Mouse (Mus musculus): ENCODE measurements around the gene Cwc22. TPM values are rescaled to one million over a fixed set of nuclear protein-coding genes. Genes with fewer than 3 reads are reported as not detected.

The Cwc22 gene
- polyA plus RNA-seq, 1 experiment = 8.5 TPM

- Histone ChIP-seq H3K36me3 (ENCODE audit: control insufficient read depth, insufficient read depth) (no peaks in the 10 kb centered on the region), H3K79me3 (ENCODE audit: low read depth) (no peaks in the 10 kb centered on the region), H3ac (ENCODE audit: control insufficient read depth, insufficient read length, low read depth) (no peak overlapping the region), H3K4me3 (ENCODE audit: insufficient read depth, poor library complexity, severe bottlenecking) (no peak overlapping the region), H3K79me2 (ENCODE audit: control insufficient read depth, insufficient read depth) (no peaks in the 10 kb centered on the region), H3K27me3 (ENCODE audit: control insufficient read depth, insufficient read depth, insufficient read length) (no peaks in the 10 kb centered on the region)
- TF ChIP-seq MYOG (IDR thresholded peaks at IDR 0.05; ENCODE audit: control insufficient read depth, extremely low read depth, insufficient read length) (no peak), FOSL1 (IDR thresholded peaks at IDR 0.05; ENCODE audit: insufficient read depth, low read length, poor library complexity, severe bottlenecking) (no peak), MAX (IDR thresholded peaks at IDR 0.05) (no peak), USF1 (IDR thresholded peaks at IDR 0.05; ENCODE audit: low read depth) (no peak), CTCF (IDR thresholded peaks at IDR 0.05; ENCODE audit: control insufficient read depth, insufficient read depth, insufficient read length) (no peak)
Measured at GRCm38 (mm10) chr2:77974366-77974765, 28.2 kb upstream of the Cwc22 start.

- H3K79me3 ChIP-seq (ENCODE audit: low read depth) = no peaks in the 10 kb centered on the region
- H3K4me3 ChIP-seq (ENCODE audit: insufficient read depth, poor library complexity, severe bottlenecking) = no peak overlapping the region
- no peaks in the 10 kb centered on the region for H3K36me3 ChIP-seq (ENCODE audit: control insufficient read depth, insufficient read depth)
- H3K79me2 ChIP-seq (ENCODE audit: control insufficient read depth, insufficient read depth) = no peaks in the 10 kb centered on the region
- no peaks in the 10 kb centered on the region for H3K27me3 ChIP-seq (ENCODE audit: control insufficient read depth, insufficient read depth, insufficient read length)
- TF ChIP-seq USF1 (IDR thresholded peaks at IDR 0.05; ENCODE audit: low read depth) (no peak), FOSL1 (IDR thresholded peaks at IDR 0.05; ENCODE audit: insufficient read depth, low read length, poor library complexity, severe bottlenecking) (no peak), MYOG (IDR thresholded peaks at IDR 0.05; ENCODE audit: control insufficient read depth, extremely low read depth, insufficient read length) (no peak), CEBPB (IDR thresholded peaks at IDR 0.05; ENCODE audit: low read depth) (no peak), MYOD1 (IDR thresholded peaks at IDR 0.05; ENCODE audit: control insufficient read depth, insufficient read length, low read depth) (no peak), MAX (IDR thresholded peaks at IDR 0.05) (no peak), CTCF (IDR thresholded peaks at IDR 0.05; ENCODE audit: control insufficient read depth, insufficient read depth, insufficient read length) (no peak)
- H3ac ChIP-seq (ENCODE audit: control insufficient read depth, insufficient read length, low read depth) = no peak overlapping the region
Measured at GRCm38 (mm10) chr2:77973296-77973695, 27.1 kb upstream of the Cwc22 start.

DNA sequence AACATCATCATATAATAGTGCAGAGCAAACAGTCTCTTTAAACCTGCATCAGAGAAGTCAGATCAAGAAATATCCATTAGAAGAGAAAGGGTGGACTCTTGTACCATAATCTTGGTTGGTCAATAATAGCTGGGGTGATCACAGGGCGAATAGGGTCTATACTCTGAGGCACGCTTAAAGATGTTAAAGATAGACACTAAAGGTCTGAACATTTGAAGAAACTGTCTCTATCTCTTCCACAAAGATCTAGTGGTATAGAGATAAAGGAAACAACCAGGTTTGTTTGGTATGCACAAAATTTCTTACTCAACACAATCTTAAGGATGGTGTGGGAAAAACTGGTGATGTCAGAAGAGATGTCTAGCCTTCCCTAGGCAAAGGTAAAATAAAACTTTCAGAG is 26.4 kb upstream of the Cwc22 start:
- no peak overlapping the region for H3ac ChIP-seq (ENCODE audit: control insufficient read depth, insufficient read length, low read depth)
- no peaks in the 10 kb centered on the region for H3K27me3 ChIP-seq (ENCODE audit: control insufficient read depth, insufficient read depth, insufficient read length)
- H3K79me3 ChIP-seq (ENCODE audit: low read depth) = no peaks in the 10 kb centered on the region
- no peak for TF ChIP-seq CEBPB (IDR thresholded peaks at IDR 0.05; ENCODE audit: low read depth)
- no peak for TF ChIP-seq CTCF (IDR thresholded peaks at IDR 0.05; ENCODE audit: control insufficient read depth, insufficient read depth, insufficient read length)
- TF ChIP-seq MYOG (IDR thresholded peaks at IDR 0.05; ENCODE audit: control insufficient read depth, extremely low read depth, insufficient read length) = no peak
- no peak for TF ChIP-seq MYOD1 (IDR thresholded peaks at IDR 0.05; ENCODE audit: control insufficient read depth, insufficient read length, low read depth)
- TF ChIP-seq MAX (IDR thresholded peaks at IDR 0.05) = no peak
- TF ChIP-seq FOSL1 (IDR thresholded peaks at IDR 0.05; ENCODE audit: insufficient read depth, low read length, poor library complexity, severe bottlenecking) = no peak
- no peak for TF ChIP-seq USF1 (IDR thresholded peaks at IDR 0.05; ENCODE audit: low read depth)
- H3K4me3 ChIP-seq (ENCODE audit: insufficient read depth, poor library complexity, severe bottlenecking) = no peak overlapping the region
- H3K36me3 ChIP-seq (ENCODE audit: control insufficient read depth, insufficient read depth) = no peaks in the 10 kb centered on the region
- no peaks in the 10 kb centered on the region for H3K79me2 ChIP-seq (ENCODE audit: control insufficient read depth, insufficient read depth)

- Histone ChIP-seq H3K4me3 (ENCODE audit: insufficient read depth, poor library complexity, severe bottlenecking) (no peak overlapping the region), H3K36me3 (ENCODE audit: control insufficient read depth, insufficient read depth) (no peaks in the 10 kb centered on the region), H3K79me3 (ENCODE audit: low read depth) (no peaks in the 10 kb centered on the region), H3K27me3 (ENCODE audit: control insufficient read depth, insufficient read depth, insufficient read length) (no peaks in the 10 kb centered on the region), H3K79me2 (ENCODE audit: control insufficient read depth, insufficient read depth) (no peaks in the 10 kb centered on the region), H3ac (ENCODE audit: control insufficient read depth, insufficient read length, low read depth) (no peak overlapping the region)
- TF ChIP-seq CTCF (IDR thresholded peaks at IDR 0.05; ENCODE audit: control insufficient read depth, insufficient read depth, insufficient read length) = no peak
- TF ChIP-seq FOSL1 (IDR thresholded peaks at IDR 0.05; ENCODE audit: insufficient read depth, low read length, poor library complexity, severe bottlenecking) = no peak
- TF ChIP-seq MAX (IDR thresholded peaks at IDR 0.05) = no peak
- TF ChIP-seq CEBPB (IDR thresholded peaks at IDR 0.05; ENCODE audit: low read depth) = no peak
- TF ChIP-seq USF1 (IDR thresholded peaks at IDR 0.05; ENCODE audit: low read depth) = no peak
- TF ChIP-seq MYOG (IDR thresholded peaks at IDR 0.05; ENCODE audit: control insufficient read depth, extremely low read depth, insufficient read length) = no peak
- no peak for TF ChIP-seq MYOD1 (IDR thresholded peaks at IDR 0.05; ENCODE audit: control insufficient read depth, insufficient read length, low read depth)
Measured at GRCm38 (mm10) chr2:77971871-77972270, 25.7 kb upstream of the Cwc22 start.

GRCm38 (mm10) chr2:77971361-77971760 is 25.2 kb upstream of the Cwc22 start:
- TF ChIP-seq CEBPB (IDR thresholded peaks at IDR 0.05; ENCODE audit: low read depth) (no peak), FOSL1 (IDR thresholded peaks at IDR 0.05; ENCODE audit: insufficient read depth, low read length, poor library complexity, severe bottlenecking) (no peak), MYOD1 (IDR thresholded peaks at IDR 0.05; ENCODE audit: control insufficient read depth, insufficient read length, low read depth) (no peak), MYOG (IDR thresholded peaks at IDR 0.05; ENCODE audit: control insufficient read depth, extremely low read depth, insufficient read length) (no peak), MAX (IDR thresholded peaks at IDR 0.05) (no peak), CTCF (IDR thresholded peaks at IDR 0.05; ENCODE audit: control insufficient read depth, insufficient read depth, insufficient read length) (no peak), USF1 (IDR thresholded peaks at IDR 0.05; ENCODE audit: low read depth) (no peak)
- Histone ChIP-seq H3K79me2 (ENCODE audit: control insufficient read depth, insufficient read depth) (no peaks in the 10 kb centered on the region), H3K79me3 (ENCODE audit: low read depth) (no peaks in the 10 kb centered on the region), H3K4me3 (ENCODE audit: insufficient read depth, poor library complexity, severe bottlenecking) (no peak overlapping the region), H3K36me3 (ENCODE audit: control insufficient read depth, insufficient read depth) (no peaks in the 10 kb centered on the region), H3K27me3 (ENCODE audit: control insufficient read depth, insufficient read depth, insufficient read length) (no peaks in the 10 kb centered on the region), H3ac (ENCODE audit: control insufficient read depth, insufficient read length, low read depth) (no peak overlapping the region)

DNA sequence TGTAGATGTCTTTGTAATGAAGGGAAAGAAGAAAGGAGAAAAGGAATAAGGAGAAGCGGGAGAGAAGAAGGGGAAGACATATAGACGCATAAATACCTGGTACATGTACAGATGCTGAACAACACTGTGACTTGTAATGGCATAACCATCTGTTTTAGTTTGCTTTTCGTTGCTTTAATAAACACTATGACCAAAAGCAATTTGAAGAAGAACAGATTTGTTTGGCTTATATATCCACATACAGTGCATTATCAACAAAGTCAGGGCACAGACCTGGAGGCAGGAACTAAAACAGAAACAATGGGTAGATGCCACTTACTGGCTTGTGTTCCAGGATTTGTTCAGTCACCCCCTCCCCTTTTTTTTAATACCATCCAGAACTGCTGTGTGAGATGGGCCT is 24.4 kb upstream of the Cwc22 start:
- Histone ChIP-seq H3K4me3 (ENCODE audit: insufficient read depth, poor library complexity, severe bottlenecking) (no peak overlapping the region), H3K79me3 (ENCODE audit: low read depth) (no peaks in the 10 kb centered on the region), H3K79me2 (ENCODE audit: control insufficient read depth, insufficient read depth) (no peaks in the 10 kb centered on the region)

More for the DNA sequence above, 24.4 kb upstream of the Cwc22 start:
- Histone ChIP-seq H3K36me3 (ENCODE audit: control insufficient read depth, insufficient read depth) (no peaks in the 10 kb centered on the region), H3K27me3 (ENCODE audit: control insufficient read depth, insufficient read depth, insufficient read length) (no peaks in the 10 kb centered on the region), H3ac (ENCODE audit: control insufficient read depth, insufficient read length, low read depth) (no peak overlapping the region)
- no peak for TF ChIP-seq MYOD1 (IDR thresholded peaks at IDR 0.05; ENCODE audit: control insufficient read depth, insufficient read length, low read depth)

Measured in C2C12 (cell line).